Comparison of ENCODE assay signal across 18 mouse cellular contexts in genomic region chr16:46389415-46390033, GRCm38 (mm10).
A peak's percentile ranks its signal among the peaks of the same experiment; 100 is the strongest.
DNase-seq lines count a peak whose midpoint lies in the region; ATAC-seq and TF ChIP-seq lines count a peak whose summit lies in the region.
"Had no signal": no experiment of that assay in that cellular context is flagged by ENCODE, and none has a peak within 500 bp of the region (broad histone marks: within the 10 kb centered on the region; RNA-seq: fewer than 3 reads in every experiment).

No protein-coding gene starts in this region.

- no peak overlapping the region for H3K9ac ChIP-seq in forebrain, embryonic 13.5 days
- no peak overlapping the region for H3K9ac ChIP-seq in stomach, embryonic 15.5 days
- no peak overlapping the region for H3K9ac ChIP-seq in stomach, postnatal 0 days (ENCODE audit: low read length)
- no peak overlapping the region for H3K9ac ChIP-seq in midbrain, embryonic 14.5 days (replicated peaks; ENCODE audit: low read length)
- H3K9ac ChIP-seq: embryonic facial prominence, embryonic 13.5 days had no signal

- peaks cover 29% of the 10 kb centered on the region for H3K36me3 ChIP-seq in forebrain, embryonic 10.5 days (replicated peaks)
- peaks cover 9% of the 10 kb centered on the region for H3K36me3 ChIP-seq in forebrain, embryonic 13.5 days (ENCODE audit: poor library complexity, severe bottlenecking)
- no peaks in the 10 kb centered on the region; the same call in 1 of the 2 replicates for H3K36me3 ChIP-seq in stomach, embryonic 15.5 days
- no peaks in the 10 kb centered on the region for H3K36me3 ChIP-seq in stomach, postnatal 0 days (ENCODE audit: control insufficient read depth, insufficient read depth, low read length)
- H3K36me3 ChIP-seq in midbrain, embryonic 14.5 days (ENCODE audit: control insufficient read depth, insufficient read depth, low read length) = peaks cover 2% of the 10 kb centered on the region; the same call in 1 of the 2 replicates

- no peaks in the 10 kb centered on the region for H3K9me3 ChIP-seq in forebrain, embryonic 10.5 days
- H3K9me3 ChIP-seq in forebrain, embryonic 13.5 days (replicated peaks) = no peaks in the 10 kb centered on the region
- no peaks in the 10 kb centered on the region for H3K9me3 ChIP-seq in stomach, embryonic 15.5 days
- H3K9me3 ChIP-seq in stomach, postnatal 0 days (ENCODE audit: control insufficient read depth, low read length) = no peaks in the 10 kb centered on the region
- no peaks in the 10 kb centered on the region for H3K9me3 ChIP-seq in midbrain, embryonic 14.5 days (ENCODE audit: control insufficient read depth, low read length)
- H3K9me3 ChIP-seq: embryonic facial prominence, embryonic 13.5 days had no signal

- peak overlapping the region; percentile 16; the same call in 1 of the 2 replicates for H3K27ac ChIP-seq in forebrain, embryonic 10.5 days
- H3K27ac ChIP-seq in forebrain, embryonic 13.5 days = no peak overlapping the region
- H3K27ac ChIP-seq in stomach, embryonic 15.5 days = no peak overlapping the region
- no peak overlapping the region for H3K27ac ChIP-seq in stomach, postnatal 0 days (replicated peaks)
- H3K27ac ChIP-seq in midbrain, embryonic 14.5 days (replicated peaks; ENCODE audit: low read depth, low read length) = no peak overlapping the region; the same call in 1 of the 2 replicates

- no peak for ATAC-seq in forebrain, embryonic 13.5 days
- ATAC-seq in stomach, embryonic 15.5 days (ENCODE audit: insufficient read depth, low FRiP score, low read depth) = peak; percentile 39; the same call in 1 of the 2 replicates
- no peak for ATAC-seq in stomach, postnatal 0 days (ENCODE audit: low FRiP score, low TSS enrichment)
- ATAC-seq in midbrain, embryonic 14.5 days (ENCODE audit: low FRiP score, low TSS enrichment) = peak; percentile 51; the same call in 1 of the 2 replicates

- no peak for TF ChIP-seq CTCF in stomach, postnatal 0 days (IDR thresholded peaks at IDR 0.05; ENCODE audit: low read depth)

- no peak overlapping the region for H3K4me2 ChIP-seq in forebrain, embryonic 13.5 days
- no peak overlapping the region for H3K4me2 ChIP-seq in stomach, embryonic 15.5 days
- H3K4me2 ChIP-seq in stomach, postnatal 0 days (replicated peaks; ENCODE audit: low read depth) = no peak overlapping the region
- no peak overlapping the region for H3K4me2 ChIP-seq in midbrain, embryonic 14.5 days (ENCODE audit: low read length)
- H3K4me2 ChIP-seq: embryonic facial prominence, embryonic 13.5 days had no signal

- WGBS in forebrain, embryonic 10.5 days = 61% methylated on average over 6 of the region's 6 CpGs
- WGBS in forebrain, embryonic 13.5 days = 57% methylated on average over 6 of the region's 6 CpGs
- WGBS in stomach, embryonic 15.5 days = 61% methylated on average over 6 of the region's 6 CpGs
- 69% methylated on average over 6 of the region's 6 CpGs for WGBS in stomach, postnatal 0 days
- WGBS in midbrain, embryonic 14.5 days = 18% methylated on average over 6 of the region's 6 CpGs

- peaks cover 33% of the 10 kb centered on the region for H3K4me1 ChIP-seq in forebrain, embryonic 10.5 days
- peaks cover 13% of the 10 kb centered on the region for H3K4me1 ChIP-seq in forebrain, embryonic 13.5 days
- H3K4me1 ChIP-seq in stomach, embryonic 15.5 days = no peaks in the 10 kb centered on the region
- no peaks in the 10 kb centered on the region for H3K4me1 ChIP-seq in stomach, postnatal 0 days (replicated peaks; ENCODE audit: control insufficient read depth, insufficient read depth)
- peaks cover 26% of the 10 kb centered on the region; the same call in 1 of the 2 replicates for H3K4me1 ChIP-seq in midbrain, embryonic 14.5 days (ENCODE audit: control insufficient read depth, insufficient read depth, low read length)

- no peak for TF ChIP-seq EP300 in stomach, postnatal 0 days (optimal IDR thresholded peaks at IDR 0.05)

- no peak for DNase-seq in forebrain, embryonic 10.5 days (ENCODE audit: extremely low spot score, low spot score)
- no peak for DNase-seq in stomach, postnatal 0 days (ENCODE audit: low spot score)
- DNase-seq in midbrain, embryonic 14.5 days = no peak
- DNase-seq in heart, adult 9 months (ENCODE audit: low spot score in 2 of 2) = no peak
- no peak for DNase-seq in thymus, postnatal 4 days
- DNase-seq in cerebellum, postnatal 4 days (ENCODE audit: low spot score in 2 of 2) = no peak
- DNase-seq: adrenal gland, postnatal 36 days; cerebellum, postnatal 14 days; kidney, adult 18-20 months; liver; lung, adult 18-20 months; lung, postnatal 36 days; right cerebral cortex, postnatal 14 days; thymus, adult 18-20 months had no signal

- no peak overlapping the region for H3K4me3 ChIP-seq in forebrain, embryonic 10.5 days
- no peak overlapping the region for H3K4me3 ChIP-seq in forebrain, embryonic 13.5 days
- no peak overlapping the region for H3K4me3 ChIP-seq in stomach, embryonic 15.5 days (replicated peaks)
- H3K4me3 ChIP-seq in stomach, postnatal 0 days (ENCODE audit: low read depth, low read length) = no peak overlapping the region
- H3K4me3 ChIP-seq in midbrain, embryonic 14.5 days (replicated peaks; ENCODE audit: low read depth, low read length) = no peak overlapping the region
- H3K4me3 ChIP-seq: embryonic facial prominence, embryonic 13.5 days had no signal

- H3K27me3 ChIP-seq in forebrain, embryonic 10.5 days (ENCODE audit: poor library complexity, severe bottlenecking) = no peaks in the 10 kb centered on the region
- H3K27me3 ChIP-seq in forebrain, embryonic 13.5 days = no peaks in the 10 kb centered on the region
- no peaks in the 10 kb centered on the region for H3K27me3 ChIP-seq in stomach, embryonic 15.5 days (replicated peaks)
- H3K27me3 ChIP-seq in stomach, postnatal 0 days (ENCODE audit: control insufficient read depth, insufficient read depth, low read length) = no peaks in the 10 kb centered on the region
- H3K27me3 ChIP-seq in midbrain, embryonic 14.5 days (ENCODE audit: control insufficient read depth, insufficient read depth, low read length) = no peaks in the 10 kb centered on the region
- H3K27me3 ChIP-seq: CH12.LX; embryonic facial prominence, embryonic 13.5 days had no signal

Comparison
In these comparisons a context has a peak if more than half of its experiments do, and no peak if none do; other contexts are left out.
1. ATAC-seq: peak in stomach, embryonic 15.5 days (single experiment) and midbrain, embryonic 14.5 days (single experiment); none in forebrain, embryonic 13.5 days (single experiment) and stomach, postnatal 0 days (single experiment).